Mouse (Mus musculus): ENCODE measurements around the gene Mef2b.

- peak; percentile 82 for TF ChIP-seq CTCF (IDR thresholded peaks at IDR 0.05; ENCODE audit: low read depth)
- no peak for TF ChIP-seq EP300 (IDR thresholded peaks at IDR 0.05; ENCODE audit: low read depth)
These were observed 60.7 kb downstream of the Mef2b start for GRCm38 (mm10) chr8:70200098-70200681.
